Mouse (Mus musculus): ENCODE data around the gene Bbip1.

DNA sequence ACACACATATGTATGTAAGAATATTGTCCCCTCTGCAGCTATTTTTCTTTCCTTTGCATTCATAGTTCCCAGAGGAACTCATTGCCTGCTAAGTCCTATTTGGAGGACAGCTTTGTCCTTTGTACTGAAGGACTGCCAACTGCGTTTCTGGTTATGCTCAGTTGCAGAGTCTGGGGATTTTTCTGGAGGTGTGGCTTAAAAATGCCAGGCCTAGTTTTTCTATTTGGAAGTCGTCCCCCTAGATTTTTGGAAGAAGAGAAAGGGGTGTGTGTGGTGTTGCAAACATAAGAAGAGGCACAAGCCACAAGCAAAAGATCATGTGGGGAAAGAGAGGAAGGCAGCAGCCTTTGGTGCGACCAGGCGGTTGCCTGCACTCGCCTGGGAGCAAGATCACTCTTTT is 46.4 kb downstream of the Bbip1 start:
- no peak for TF ChIP-seq NELFE (IDR thresholded peaks at IDR 0.05; ENCODE audit: low read depth, low read length)
- TF ChIP-seq CTCF (conservative IDR thresholded peaks at IDR 0.05 in 1 of 2, IDR thresholded peaks at IDR 0.05 in 1 of 2; ENCODE audit: low read depth in 2 of 2, low read length in 2 of 2): no peak
- no peak for TF ChIP-seq SMC3 (IDR thresholded peaks at IDR 0.05; ENCODE audit: low read depth, low read length)
- no peak for TF ChIP-seq EP300 (IDR thresholded peaks at IDR 0.05; ENCODE audit: low read length)
- no peak for TF ChIP-seq TBP (conservative IDR thresholded peaks at IDR 0.05; ENCODE audit: low read depth, low read length)
- TF ChIP-seq ETS1 (conservative IDR thresholded peaks at IDR 0.05; ENCODE audit: low read depth, low read length): no peak
- no peak for TF ChIP-seq HCFC1 (IDR thresholded peaks at IDR 0.05; ENCODE audit: low read depth, low read length)
- TF ChIP-seq POLR2A (IDR thresholded peaks at IDR 0.05; ENCODE audit: low read depth, low read length): no peak
- no peak for TF ChIP-seq MAFK (IDR thresholded peaks at IDR 0.05; ENCODE audit: insufficient replicate concordance, low read length)
- TF ChIP-seq KAT2A (IDR thresholded peaks at IDR 0.05; ENCODE audit: insufficient replicate concordance, low read length): no peak
- no peak for TF ChIP-seq TCF12 (IDR thresholded peaks at IDR 0.05; ENCODE audit: low read depth, low read length)
- no peak for TF ChIP-seq ELF1 (IDR thresholded peaks at IDR 0.05; ENCODE audit: low read depth, low read length)
- TF ChIP-seq ZKSCAN1 (IDR thresholded peaks at IDR 0.05; ENCODE audit: borderline replicate concordance, low read depth, low read length): no peak

All from CH12.LX (cell line).